Mouse (Mus musculus) embryonic facial prominence, embryonic 15.5 days (tissue): ENCODE results near the gene Smlr1. TPM values are rescaled to one million over a fixed set of nuclear protein-coding genes. Genes with fewer than 3 reads are reported as not detected.

ENCODE experiments used
- ATAC-seq: fragments of 200-750 bp; cut with Nextera tagmentation; 2 replicates; pipeline ENCODE4 v1.8.0; 2017; ENCODE audit warnings: low read depth, moderate TSS enrichment; ENCODE audit not compliant: insufficient number of reproducible peaks, low FRiP score, low TSS enrichment
- H3K27ac ChIP-seq: fragments of 300-500 bp; sonication (generic); replicated peaks from 2 replicates; pipeline ENCODE4 v1.5.1; 2015; ENCODE audit warnings: mild to moderate bottlenecking, inconsistent platforms
- H3K27me3 ChIP-seq: fragments of 300-500 bp; sonication (generic); 2 replicates; pipeline ENCODE4 v1.6.1; 2015; ENCODE audit warnings: inconsistent platforms
- H3K36me3 ChIP-seq: fragments of 300-500 bp; sonication (generic); 2 replicates; pipeline ENCODE4 v1.6.1; 2015; ENCODE audit warnings: mild to moderate bottlenecking, inconsistent platforms
- H3K4me1 ChIP-seq: fragments of 300-500 bp; sonication (generic); 2 replicates; pipeline ENCODE4 v1.6.1; 2015; ENCODE audit warnings: inconsistent platforms
- H3K4me2 ChIP-seq: fragments of 300-500 bp; sonication (generic); replicated peaks from 2 replicates; pipeline ENCODE4 v1.6.1; 2015; ENCODE audit warnings: mild to moderate bottlenecking, inconsistent platforms
- H3K4me3 ChIP-seq: fragments of 300-500 bp; sonication (generic); replicated peaks from 2 replicates; pipeline ENCODE4 v1.5.1; 2015; ENCODE audit warnings: mild to moderate bottlenecking, inconsistent platforms
- H3K9ac ChIP-seq: fragments of 300-500 bp; sonication (generic); 2 replicates; pipeline ENCODE4 v1.6.1; 2015; ENCODE audit warnings: inconsistent platforms
- H3K9me3 ChIP-seq: fragments of 300-500 bp; sonication (generic); replicated peaks from 2 replicates; pipeline ENCODE4 v1.6.1; 2016; ENCODE audit warnings: inconsistent platforms
- WGBS: fragments of 180-500 bp; shearing (Covaris S2); methylation state at CpG from one replicate; pipeline ENCODE4 v1.1.7; 2015; 5-methylcytosine and 5-hydroxymethylcytosine counted together
- polyA plus RNA-seq: library from polyadenylated mRNA; unstranded; fragments of >200 nt; fragmentation: Nextera tagmentation; extraction: Ambion mirVana; gene quantifications from 2 replicates; pipeline ENCODE4 v1.2.1, GENCODE M21; 2015

Gene Smlr1
- polyA plus RNA-seq, 1 experiment from 2014 or later, result not detected

- Histone ChIP-seq H3K9me3 (no peaks in the 10 kb centered on the region), H3K4me2 (no peak overlapping the region), H3K4me3 (no peak overlapping the region), H3K9ac (no peak overlapping the region), H3K27me3 (no peaks in the 10 kb centered on the region), H3K27ac (peak overlapping the region; percentile 48; the same call in 1 of the 2 replicates), H3K4me1 (no peaks in the 10 kb centered on the region), H3K36me3 (no peaks in the 10 kb centered on the region)
- WGBS, result 61% methylated on average over 9 of the region's 9 CpGs
- ATAC-seq, result peak; percentile 56; the same call in 1 of the 2 replicates
Observed at GRCm38 (mm10) chr10:25533513-25534246, 2.4 kb downstream of the Smlr1 start.

DNA sequence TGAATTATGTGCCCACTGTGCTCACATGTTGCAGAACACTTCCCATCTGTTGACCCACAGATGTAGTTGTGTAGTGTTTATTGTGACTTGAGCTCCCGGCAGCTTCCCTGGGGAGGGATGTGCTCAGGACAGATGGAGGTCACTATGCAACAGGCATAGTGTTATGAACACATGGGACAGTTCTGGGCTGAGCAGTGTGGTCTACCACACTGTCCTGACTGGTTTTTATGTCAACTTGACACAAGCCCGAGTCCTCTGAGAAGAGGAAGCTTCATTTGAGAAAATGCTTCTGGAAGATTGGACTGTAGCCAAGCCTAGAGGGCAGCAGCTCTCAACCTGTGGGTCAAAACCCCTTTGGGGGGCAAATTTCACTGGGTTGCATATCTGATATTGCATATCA, 3.0 kb downstream of the Smlr1 start:
- Histone ChIP-seq H3K4me1 (no peaks in the 10 kb centered on the region), H3K27me3 (no peaks in the 10 kb centered on the region), H3K4me3 (no peak overlapping the region), H3K36me3 (no peaks in the 10 kb centered on the region), H3K27ac (peak overlapping the region; percentile 48; the same call in 1 of the 2 replicates), H3K4me2 (no peak overlapping the region), H3K9me3 (no peaks in the 10 kb centered on the region), H3K9ac (no peak overlapping the region)
- WGBS, result 56% methylated on average over 2 of the region's 2 CpGs
- ATAC-seq, result no peak

- Histone ChIP-seq H3K4me1 (no peaks in the 10 kb centered on the region), H3K27ac (no peak overlapping the region), H3K4me3 (no peak overlapping the region), H3K4me2 (no peak overlapping the region), H3K9me3 (no peaks in the 10 kb centered on the region), H3K36me3 (no peaks in the 10 kb centered on the region), H3K9ac (no peak overlapping the region), H3K27me3 (no peaks in the 10 kb centered on the region)
- ATAC-seq, result no peak
- 58% methylated on average over 13 of the region's 13 CpGs for WGBS
Observed at GRCm38 (mm10) chr10:25531335-25531734, 4.7 kb downstream of the Smlr1 start.

- 71% methylated on average over 3 of the region's 3 CpGs for WGBS
- Histone ChIP-seq H3K27me3 (no peaks in the 10 kb centered on the region), H3K4me3 (no peak overlapping the region), H3K9ac (no peak overlapping the region), H3K4me1 (no peaks in the 10 kb centered on the region), H3K36me3 (peaks cover 14% of the 10 kb centered on the region), H3K4me2 (no peak overlapping the region), H3K9me3 (no peaks in the 10 kb centered on the region), H3K27ac (peak overlapping the region; percentile 71)
- no peak for ATAC-seq
Observed at GRCm38 (mm10) chr10:25527126-25527525, 8.9 kb downstream of the Smlr1 start.

- Histone ChIP-seq H3K4me3 (no peak overlapping the region), H3K4me1 (no peaks in the 10 kb centered on the region), H3K4me2 (no peak overlapping the region), H3K36me3 (peaks cover 14% of the 10 kb centered on the region), H3K9ac (no peak overlapping the region), H3K27ac (peak overlapping the region; percentile 71), H3K27me3 (no peaks in the 10 kb centered on the region), H3K9me3 (no peaks in the 10 kb centered on the region)
- no peak for ATAC-seq
- 79% methylated on average over 4 of the region's 4 CpGs for WGBS
Observed at GRCm38 (mm10) chr10:25526622-25527021, 9.4 kb downstream of the Smlr1 start.

DNA sequence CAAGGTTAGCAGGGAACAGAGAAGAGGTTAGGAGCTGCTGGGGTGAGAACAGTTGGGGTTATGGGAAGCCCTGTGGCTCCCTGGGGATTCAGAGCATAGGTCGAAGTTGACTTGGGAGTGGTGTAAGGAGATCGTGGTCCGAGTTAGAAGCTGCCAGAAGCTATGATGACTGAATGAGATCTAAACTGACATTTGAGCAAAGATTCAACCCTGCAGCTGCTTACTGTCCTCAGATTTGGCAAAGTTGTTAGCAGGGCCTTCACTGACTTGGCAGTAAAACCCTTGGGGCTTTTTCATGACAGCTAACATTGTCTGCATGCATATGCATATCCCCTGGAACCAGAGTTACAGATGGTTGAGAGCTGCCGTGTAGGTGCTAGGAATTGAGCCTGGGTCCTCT, 9.9 kb downstream of the Smlr1 start:
- no peak overlapping the region for H3K4me2 ChIP-seq
- peaks cover 15% of the 10 kb centered on the region for H3K36me3 ChIP-seq
- 55% methylated on average over 4 of the region's 4 CpGs for WGBS
- H3K9me3 ChIP-seq, result no peaks in the 10 kb centered on the region
- no peak overlapping the region for H3K4me3 ChIP-seq
- no peak for ATAC-seq
- no peaks in the 10 kb centered on the region for H3K27me3 ChIP-seq
- no peak overlapping the region for H3K9ac ChIP-seq
- H3K4me1 ChIP-seq, result no peaks in the 10 kb centered on the region
- H3K27ac ChIP-seq, result 0 out of 2 replicates have a peak overlapping the region, but pooled peaks have one; percentile 18

DNA sequence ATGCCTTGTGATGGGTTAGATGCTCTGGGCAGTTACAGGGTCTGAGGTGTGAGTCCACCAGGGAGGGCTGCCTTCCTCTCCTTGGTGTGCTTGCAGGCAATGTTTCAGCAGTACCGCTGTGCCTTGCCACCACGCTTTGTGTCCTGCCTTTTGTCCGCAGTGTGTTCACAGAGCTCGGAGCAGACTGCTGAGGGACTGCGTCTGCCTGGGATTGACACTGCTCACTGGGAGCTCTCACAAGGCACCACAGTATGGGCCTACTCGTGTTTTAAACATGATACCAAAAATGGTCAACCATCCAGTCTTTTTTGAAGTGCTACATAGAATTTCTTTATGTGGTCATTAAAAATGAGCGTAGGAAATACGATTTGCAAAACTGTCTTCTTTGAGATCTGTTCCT, 12.3 kb downstream of the Smlr1 start:
- WGBS, result 91% methylated on average over 8 of the region's 8 CpGs
- Histone ChIP-seq H3K9me3 (no peaks in the 10 kb centered on the region), H3K9ac (no peak overlapping the region), H3K36me3 (peaks cover 19% of the 10 kb centered on the region), H3K27me3 (no peaks in the 10 kb centered on the region), H3K27ac (no peak overlapping the region), H3K4me1 (no peaks in the 10 kb centered on the region), H3K4me2 (no peak overlapping the region), H3K4me3 (no peak overlapping the region)
- ATAC-seq, result no peak

GRCm38 (mm10) chr10:25520428-25520827, 15.6 kb downstream of the Smlr1 start:
- no peaks in the 10 kb centered on the region for H3K9me3 ChIP-seq
- H3K27ac ChIP-seq, result no peak overlapping the region
- ATAC-seq, result no peak
- H3K4me3 ChIP-seq, result no peak overlapping the region
- H3K4me1 ChIP-seq, result no peaks in the 10 kb centered on the region
- no peak overlapping the region for H3K4me2 ChIP-seq
- H3K9ac ChIP-seq, result no peak overlapping the region
- WGBS, result 79% methylated on average over 5 of the region's 5 CpGs
- H3K36me3 ChIP-seq, result peaks cover 33% of the 10 kb centered on the region
- H3K27me3 ChIP-seq, result no peaks in the 10 kb centered on the region

GRCm38 (mm10) chr10:25519954-25520353, 16.1 kb downstream of the Smlr1 start:
- H3K9me3 ChIP-seq, result no peaks in the 10 kb centered on the region
- 79% methylated on average over 3 of the region's 3 CpGs for WGBS
- no peak overlapping the region for H3K27ac ChIP-seq
- H3K4me3 ChIP-seq, result no peak overlapping the region
- H3K36me3 ChIP-seq, result peaks cover 36% of the 10 kb centered on the region
- H3K4me1 ChIP-seq, result no peaks in the 10 kb centered on the region
- no peak overlapping the region for H3K4me2 ChIP-seq
- no peak overlapping the region for H3K9ac ChIP-seq
- no peaks in the 10 kb centered on the region for H3K27me3 ChIP-seq
- no peak for ATAC-seq

DNA sequence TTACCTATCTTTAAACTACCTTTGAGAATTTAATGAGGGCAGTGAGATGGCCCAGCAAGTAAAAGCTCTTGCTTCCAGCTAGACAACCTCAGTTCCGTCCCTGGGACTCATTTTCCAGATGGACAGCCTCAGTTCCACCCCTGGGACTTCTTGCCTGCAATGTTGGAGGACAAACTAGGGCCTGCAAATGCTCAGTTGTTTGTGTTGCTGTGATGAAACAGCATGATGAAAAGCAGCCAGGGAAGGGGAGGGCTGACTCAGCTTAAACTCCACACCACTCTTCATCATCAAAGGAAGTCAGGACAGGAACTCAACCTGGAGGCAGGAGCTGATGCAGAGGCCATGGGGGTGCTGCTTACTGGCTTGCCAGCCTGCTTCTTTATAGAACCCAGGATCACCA, 22.2 kb downstream of the Smlr1 start:
- Histone ChIP-seq H3K4me2 (no peak overlapping the region), H3K27ac (no peak overlapping the region), H3K9me3 (no peaks in the 10 kb centered on the region), H3K4me1 (no peaks in the 10 kb centered on the region), H3K9ac (no peak overlapping the region), H3K27me3 (no peaks in the 10 kb centered on the region), H3K36me3 (peaks cover 31% of the 10 kb centered on the region), H3K4me3 (no peak overlapping the region)
- no peak for ATAC-seq
- 56% methylated on average over 1 of the region's 1 CpGs for WGBS

DNA sequence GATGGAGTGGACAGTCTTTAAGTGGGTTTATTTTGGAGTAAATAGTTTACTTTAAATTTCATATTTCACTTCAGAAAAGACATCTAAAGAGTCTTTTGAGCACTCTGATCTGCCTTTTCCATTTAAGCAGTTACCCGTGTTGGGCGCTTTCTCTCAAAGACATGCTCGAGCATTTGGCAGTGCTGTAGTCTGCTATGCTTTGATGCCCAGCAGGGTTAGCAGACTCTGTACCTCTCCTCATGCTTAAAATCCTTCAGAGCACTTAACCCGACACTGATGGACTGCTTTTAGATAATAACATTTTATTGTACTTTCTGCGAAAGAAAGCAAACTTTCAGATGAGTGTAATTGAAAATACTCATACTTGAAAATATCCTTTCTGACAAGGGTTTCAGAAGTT, 32.8 kb downstream of the Smlr1 start:
- no peak for ATAC-seq
- no peak overlapping the region for H3K4me3 ChIP-seq
- 81% methylated on average over 5 of the region's 5 CpGs for WGBS

More for the DNA sequence above, 32.8 kb downstream of the Smlr1 start:
- peaks cover 50% of the 10 kb centered on the region for H3K36me3 ChIP-seq
- H3K4me1 ChIP-seq, result no peaks in the 10 kb centered on the region
- no peak overlapping the region for H3K9ac ChIP-seq
- no peak overlapping the region for H3K4me2 ChIP-seq
- no peak overlapping the region for H3K27ac ChIP-seq
- H3K27me3 ChIP-seq, result no peaks in the 10 kb centered on the region
- H3K9me3 ChIP-seq, result no peaks in the 10 kb centered on the region
